Mouse (Mus musculus): Measurements from ENCODE around the gene Sgpl1. TPM values are rescaled to one million over a fixed set of nuclear protein-coding genes. Genes with fewer than 3 reads are reported as not detected.
A peak's percentile ranks its signal among the peaks of the same experiment; 100 is the strongest.

The Sgpl1 gene
- total RNA-seq, 1 experiment = 103 TPM

- Histone ChIP-seq H3K4me1 (ENCODE audit: control insufficient read depth in 2 of 2, insufficient read depth in 2 of 2, low read length in 2 of 2, poor library complexity in 1 of 2) (no peaks in the 10 kb centered on the region; a peak in 1 of 4 replicates), H3K9me3 (ENCODE audit: control insufficient read depth, insufficient read depth, low read depth, low read length) (no peaks in the 10 kb centered on the region), H3K27ac (ENCODE audit: insufficient read depth, low read depth, low read length, poor library complexity, severe bottlenecking) (peak overlapping the region; percentile 89; the same call in 1 of the 2 replicates), H3K4me3 (ENCODE audit: insufficient read depth in 1 of 2, low read depth in 1 of 2, low read length in 2 of 2, poor library complexity in 1 of 2, severe bottlenecking in 1 of 2) (peak overlapping the region; percentile 85 to 86), H3K9ac (ENCODE audit: insufficient read depth, low read depth, low read length, poor library complexity, severe bottlenecking) (peak overlapping the region; percentile 83; the same call in 1 of the 2 replicates), H3K36me3 (ENCODE audit: control insufficient read depth, insufficient read depth, low read length, poor library complexity, severe bottlenecking) (no peaks in the 10 kb centered on the region; the same call in 1 of the 2 replicates)
- in situ Hi-C loops (cut with MboI; ENCODE audit: low sequenced_read_pairs in 2 of 2, unreplicated experiment in 2 of 2) = loop anchor here in 1 of 2 experiments (10.0 kb wide), 1 partner anchor 321 kb away; no protein-coding TSS in a partner anchor
- TF ChIP-seq CHD2 (IDR thresholded peaks at IDR 0.05; ENCODE audit: low read depth, low read length) (no peak), HCFC1 (IDR thresholded peaks at IDR 0.05; ENCODE audit: borderline replicate concordance, insufficient read depth, low read length) (no peak), ZNF384 (IDR thresholded peaks at IDR 0.05; ENCODE audit: low read depth, low read length) (no peak), MAFK (IDR thresholded peaks at IDR 0.05; ENCODE audit: insufficient read depth, low read depth, low read length) (no peak), ZC3H11A (IDR thresholded peaks at IDR 0.05; ENCODE audit: borderline replicate concordance, low read depth, low read length) (no peak)
- peak; percentile 51 for DNase-seq (ENCODE audit: low read depth, low spot score)
Observed at GRCm38 (mm10) chr10:61145766-61146118, 1.8 kb downstream of the Sgpl1 start.

- peaks cover 2% of the 10 kb centered on the region; the same call in 1 of the 2 replicates for H3K36me3 ChIP-seq (ENCODE audit: control insufficient read depth, insufficient read depth, low read length, poor library complexity, severe bottlenecking)
- TF ChIP-seq MAFK (IDR thresholded peaks at IDR 0.05; ENCODE audit: insufficient read depth, low read depth, low read length) (no peak), ZC3H11A (IDR thresholded peaks at IDR 0.05; ENCODE audit: borderline replicate concordance, low read depth, low read length) (no peak), HCFC1 (IDR thresholded peaks at IDR 0.05; ENCODE audit: borderline replicate concordance, insufficient read depth, low read length) (no peak)
- no peak for DNase-seq (ENCODE audit: low read depth, low spot score)
- H3K4me1 ChIP-seq (ENCODE audit: control insufficient read depth in 2 of 2, insufficient read depth in 2 of 2, low read length in 2 of 2, poor library complexity in 1 of 2) = no peaks in the 10 kb centered on the region; a peak in 1 of 4 replicates
- no peaks in the 10 kb centered on the region for H3K9me3 ChIP-seq (ENCODE audit: control insufficient read depth, insufficient read depth, low read depth, low read length)
- no peak overlapping the region for H3K4me3 ChIP-seq (ENCODE audit: insufficient read depth in 1 of 2, low read depth in 1 of 2, low read length in 2 of 2, poor library complexity in 1 of 2, severe bottlenecking in 1 of 2)
- no peak overlapping the region for H3K27ac ChIP-seq (ENCODE audit: insufficient read depth, low read depth, low read length, poor library complexity, severe bottlenecking)
- no peak overlapping the region for H3K9ac ChIP-seq (ENCODE audit: insufficient read depth, low read depth, low read length, poor library complexity, severe bottlenecking)
- in situ Hi-C loops (cut with MboI; ENCODE audit: low sequenced_read_pairs in 2 of 2, unreplicated experiment in 2 of 2) = loop anchor here in 1 of 2 experiments (10.0 kb wide), 1 partner anchor 319 kb away; no protein-coding TSS in a partner anchor
Observed at GRCm38 (mm10) chr10:61143343-61143742, 4.2 kb downstream of the Sgpl1 start.

- H3K4me3 ChIP-seq (ENCODE audit: insufficient read depth in 1 of 2, low read depth in 1 of 2, low read length in 2 of 2, poor library complexity in 1 of 2, severe bottlenecking in 1 of 2) = no peak overlapping the region
Observed at GRCm38 (mm10) chr10:61137567-61137966, 9.9 kb downstream of the Sgpl1 start.

GRCm38 (mm10) chr10:61135226-61135839 lies 12.2 kb downstream of the Sgpl1 start:
- no peak overlapping the region for H3K27ac ChIP-seq (ENCODE audit: insufficient read depth, low read depth, low read length, poor library complexity, severe bottlenecking)
- 0 out of 2 replicates have a peak, but pooled peaks cover 2% of the 10 kb centered on the region for H3K36me3 ChIP-seq (ENCODE audit: control insufficient read depth, insufficient read depth, low read length, poor library complexity, severe bottlenecking)
- H3K4me1 ChIP-seq (ENCODE audit: control insufficient read depth in 2 of 2, insufficient read depth in 2 of 2, low read length in 2 of 2, poor library complexity in 1 of 2) = peaks cover 0 to 2% of the 10 kb centered on the region in 2 experiments; a peak in 1 of 4 replicates
- TF ChIP-seq ZC3H11A (IDR thresholded peaks at IDR 0.05; ENCODE audit: borderline replicate concordance, low read depth, low read length) (no peak), CHD2 (IDR thresholded peaks at IDR 0.05; ENCODE audit: low read depth, low read length) (no peak), HCFC1 (IDR thresholded peaks at IDR 0.05; ENCODE audit: borderline replicate concordance, insufficient read depth, low read length) (no peak)
- H3K9me3 ChIP-seq (ENCODE audit: control insufficient read depth, insufficient read depth, low read depth, low read length) = no peaks in the 10 kb centered on the region
- no peak for DNase-seq (ENCODE audit: low read depth, low spot score)
- in situ Hi-C loops (cut with MboI; ENCODE audit: low sequenced_read_pairs in 2 of 2, unreplicated experiment in 2 of 2) = no loop called here
- no peak overlapping the region for H3K4me3 ChIP-seq (ENCODE audit: insufficient read depth in 1 of 2, low read depth in 1 of 2, low read length in 2 of 2, poor library complexity in 1 of 2, severe bottlenecking in 1 of 2)
- H3K9ac ChIP-seq (ENCODE audit: insufficient read depth, low read depth, low read length, poor library complexity, severe bottlenecking) = no peak overlapping the region

More at GRCm38 (mm10) chr10:61137567-61137966, 9.9 kb downstream of the Sgpl1 start:
- in situ Hi-C loops (cut with MboI; ENCODE audit: low sequenced_read_pairs in 2 of 2, unreplicated experiment in 2 of 2) = no loop called here
- no peak overlapping the region for H3K9ac ChIP-seq (ENCODE audit: insufficient read depth, low read depth, low read length, poor library complexity, severe bottlenecking)
- peaks cover 2% of the 10 kb centered on the region; the same call in 1 of the 2 replicates for H3K36me3 ChIP-seq (ENCODE audit: control insufficient read depth, insufficient read depth, low read length, poor library complexity, severe bottlenecking)
- DNase-seq (ENCODE audit: low read depth, low spot score) = no peak
- peaks cover 0 to 2% of the 10 kb centered on the region in 2 experiments; a peak in 1 of 4 replicates for H3K4me1 ChIP-seq (ENCODE audit: control insufficient read depth in 2 of 2, insufficient read depth in 2 of 2, low read length in 2 of 2, poor library complexity in 1 of 2)
- H3K27ac ChIP-seq (ENCODE audit: insufficient read depth, low read depth, low read length, poor library complexity, severe bottlenecking) = no peak overlapping the region
- TF ChIP-seq ZC3H11A (IDR thresholded peaks at IDR 0.05; ENCODE audit: borderline replicate concordance, low read depth, low read length) = no peak
- H3K9me3 ChIP-seq (ENCODE audit: control insufficient read depth, insufficient read depth, low read depth, low read length) = no peaks in the 10 kb centered on the region

GRCm38 (mm10) chr10:61134041-61134440 lies 13.5 kb downstream of the Sgpl1 start:
- no peak for TF ChIP-seq MAFK (IDR thresholded peaks at IDR 0.05; ENCODE audit: insufficient read depth, low read depth, low read length)
- TF ChIP-seq ZC3H11A (IDR thresholded peaks at IDR 0.05; ENCODE audit: borderline replicate concordance, low read depth, low read length) = no peak
- TF ChIP-seq ZNF384 (IDR thresholded peaks at IDR 0.05; ENCODE audit: low read depth, low read length) = no peak
- no peak for TF ChIP-seq CHD2 (IDR thresholded peaks at IDR 0.05; ENCODE audit: low read depth, low read length)
- TF ChIP-seq HCFC1 (IDR thresholded peaks at IDR 0.05; ENCODE audit: borderline replicate concordance, insufficient read depth, low read length) = no peak
- Histone ChIP-seq H3K9ac (ENCODE audit: insufficient read depth, low read depth, low read length, poor library complexity, severe bottlenecking) (no peak overlapping the region), H3K4me3 (ENCODE audit: insufficient read depth in 1 of 2, low read depth in 1 of 2, low read length in 2 of 2, poor library complexity in 1 of 2, severe bottlenecking in 1 of 2) (no peak overlapping the region), H3K9me3 (ENCODE audit: control insufficient read depth, insufficient read depth, low read depth, low read length) (no peaks in the 10 kb centered on the region), H3K27ac (ENCODE audit: insufficient read depth, low read depth, low read length, poor library complexity, severe bottlenecking) (no peak overlapping the region; the same call in 1 of the 2 replicates), H3K36me3 (ENCODE audit: control insufficient read depth, insufficient read depth, low read length, poor library complexity, severe bottlenecking) (no peaks in the 10 kb centered on the region; the same call in 1 of the 2 replicates), H3K4me1 (ENCODE audit: control insufficient read depth in 2 of 2, insufficient read depth in 2 of 2, low read length in 2 of 2, poor library complexity in 1 of 2) (peaks cover 0 to 2% of the 10 kb centered on the region in 2 experiments; a peak in 1 of 4 replicates)
- in situ Hi-C loops (cut with MboI; ENCODE audit: low sequenced_read_pairs in 2 of 2, unreplicated experiment in 2 of 2) = no loop called here
- DNase-seq (ENCODE audit: low read depth, low spot score) = no peak

All from ES-E14 (cell line).